In genomic region chr11:80505581-80505980, GRCm38 (mm10) we compare ENCODE assay signal across 10 mouse cellular contexts. TPM values are rescaled to one million over a fixed set of nuclear protein-coding genes. Genes with fewer than 3 reads are reported as not detected.
DNase-seq lines count a peak whose midpoint lies in the region; ATAC-seq and TF ChIP-seq lines count a peak whose summit lies in the region.
"Had no signal": no experiment of that assay in that cellular context is flagged by ENCODE, and none has a peak within 500 bp of the region (broad histone marks: within the 10 kb centered on the region; RNA-seq: fewer than 3 reads in every experiment).

No protein-coding gene starts in this region.

- H3K27ac ChIP-seq in testis, adult 2 months (ENCODE audit: control insufficient read depth, insufficient read depth, low read depth, low read length), result no peak overlapping the region
- peak overlapping the region; percentile 100 for H3K27ac ChIP-seq in forebrain, postnatal 0 days (ENCODE audit: low read depth, low read length)
- 0 out of 2 replicates have a peak overlapping the region, but pooled peaks have one; percentile 5 for H3K27ac ChIP-seq in midbrain, embryonic 11.5 days (ENCODE audit: low read depth, low read length)

- no peak for DNase-seq in testis, postnatal 10 days (ENCODE audit: low spot score)
- no peak for DNase-seq in forebrain, postnatal 0 days
- DNase-seq in midbrain, embryonic 11.5 days (ENCODE audit: low spot score, missing footprints), result no peak
- no peak for DNase-seq in spleen, postnatal 4 days (ENCODE audit: low spot score in 2 of 2)
- no peak for DNase-seq in layer of hippocampus, postnatal 14 days (ENCODE audit: low spot score in 2 of 2)
- no peak for DNase-seq in adrenal gland, adult 18-20 months (ENCODE audit: low spot score in 2 of 2)
- DNase-seq: cerebellum, postnatal 36 days; heart, adult 11 months; heart, postnatal 36 days had no signal

- WGBS in forebrain, postnatal 0 days, result 78% methylated on average over 3 of the region's 3 CpGs
- 91% methylated on average over 3 of the region's 3 CpGs for WGBS in midbrain, embryonic 11.5 days

- H3K27me3 ChIP-seq in testis, adult 2 months (ENCODE audit: control insufficient read depth, insufficient read depth, low read length), result no peaks in the 10 kb centered on the region
- H3K27me3 ChIP-seq in forebrain, postnatal 0 days (ENCODE audit: insufficient read depth, low read length), result no peaks in the 10 kb centered on the region
- no peaks in the 10 kb centered on the region for H3K27me3 ChIP-seq in midbrain, embryonic 11.5 days (ENCODE audit: control insufficient read depth, insufficient read depth, low read length)

- no peaks in the 10 kb centered on the region for H3K9me3 ChIP-seq in forebrain, postnatal 0 days (ENCODE audit: low read length)
- no peaks in the 10 kb centered on the region for H3K9me3 ChIP-seq in midbrain, embryonic 11.5 days (ENCODE audit: control insufficient read depth, low read length)

- no peaks in the 10 kb centered on the region for H3K36me3 ChIP-seq in testis, adult 2 months (ENCODE audit: control insufficient read depth, insufficient read depth, low read length)
- H3K36me3 ChIP-seq in forebrain, postnatal 0 days (ENCODE audit: insufficient read depth), result no peaks in the 10 kb centered on the region
- H3K36me3 ChIP-seq in midbrain, embryonic 11.5 days (ENCODE audit: control insufficient read depth, insufficient read depth, low read length), result no peaks in the 10 kb centered on the region

- no peak for ATAC-seq in forebrain, postnatal 0 days
- ATAC-seq in midbrain, embryonic 11.5 days (ENCODE audit: low FRiP score), result no peak

- peak overlapping the region; percentile 9 for H3K4me3 ChIP-seq in testis, adult 2 months (ENCODE audit: control insufficient read depth, low read depth, low read length)
- H3K4me3 ChIP-seq in forebrain, postnatal 0 days (ENCODE audit: low read depth, low read length), result no peak overlapping the region
- H3K4me3 ChIP-seq in midbrain, embryonic 11.5 days (ENCODE audit: low read depth, low read length), result no peak overlapping the region

- H3K9ac ChIP-seq in forebrain, postnatal 0 days, result no peak overlapping the region
- H3K9ac ChIP-seq in midbrain, embryonic 11.5 days (ENCODE audit: low read length), result no peak overlapping the region

- no peak overlapping the region for H3K4me2 ChIP-seq in forebrain, postnatal 0 days (ENCODE audit: low read depth)
- H3K4me2 ChIP-seq in midbrain, embryonic 11.5 days, result no peak overlapping the region

- TF ChIP-seq POLR2A in testis, adult 2 months (IDR thresholded peaks at IDR 0.05; ENCODE audit: control insufficient read depth, low read depth, low read length), result no peak

- H3K4me1 ChIP-seq in testis, adult 2 months (ENCODE audit: control insufficient read depth, insufficient read depth, low read length), result peaks cover 3% of the 10 kb centered on the region
- H3K4me1 ChIP-seq in forebrain, postnatal 0 days (ENCODE audit: insufficient read depth), result peaks cover 42% of the 10 kb centered on the region
- H3K4me1 ChIP-seq in midbrain, embryonic 11.5 days (ENCODE audit: control insufficient read depth, insufficient read depth, low read length), result peaks cover 35% of the 10 kb centered on the region

- TF ChIP-seq CTCF in testis, adult 2 months (IDR thresholded peaks at IDR 0.05; ENCODE audit: control insufficient read depth, insufficient read depth, insufficient replicate concordance, low read depth, low read length), result no peak
- TF ChIP-seq CTCF in forebrain, postnatal 0 days (IDR thresholded peaks at IDR 0.05; ENCODE audit: low read depth), result no peak

RNA-seq across cellular contexts. Expression of gene Cdk5r1, which starts 28.8 kb away (rescaled TPM):
- polyA plus RNA-seq in testis, adult 2 months (2012; rRNA removed), result 1.1 and 2.0 TPM in 2 replicates
- 392 and 416 TPM in 2 replicates for total RNA-seq in forebrain, postnatal 0 days (2014; rRNA removed)
- polyA plus RNA-seq in forebrain, postnatal 0 days (2015; fragmentation: Nextera tagmentation; extraction: Ambion mirVana), result 117 and 122 TPM in 2 replicates
- polyA plus RNA-seq in midbrain, embryonic 11.5 days (2014; fragmentation: Nextera tagmentation; extraction: Ambion mirVana), result 16.3 and 16.6 TPM in 2 replicates
- 100 to 1,000 TPM; 233 to 258 TPM for total RNA-seq in layer of hippocampus, postnatal 14 days (2021)
- total RNA-seq in adrenal gland, adult 18-20 months (2021), result 1 to 10 TPM; 1.5 to 2.0 TPM

Comparison
In these comparisons a context has a peak if more than half of its experiments do, and no peak if none do; other contexts are left out.
1. RNA of gene Cdk5r1, which starts 28.8 kb away (total RNA-seq): 392 to 416 TPM in forebrain, postnatal 0 days and 233 to 258 TPM in layer of hippocampus, postnatal 14 days; 1.5 to 2.0 TPM in adrenal gland, adult 18-20 months; every median in the first group is over 10 times any median in the second.